Mouse (Mus musculus): ENCODE data around the gene Kdm4c. TPM values are rescaled to one million over a fixed set of nuclear protein-coding genes. Genes with fewer than 3 reads are reported as not detected.

Gene Kdm4c
- polyA plus RNA-seq, 2 experiments, result 11.6 to 15.9 TPM

DNA sequence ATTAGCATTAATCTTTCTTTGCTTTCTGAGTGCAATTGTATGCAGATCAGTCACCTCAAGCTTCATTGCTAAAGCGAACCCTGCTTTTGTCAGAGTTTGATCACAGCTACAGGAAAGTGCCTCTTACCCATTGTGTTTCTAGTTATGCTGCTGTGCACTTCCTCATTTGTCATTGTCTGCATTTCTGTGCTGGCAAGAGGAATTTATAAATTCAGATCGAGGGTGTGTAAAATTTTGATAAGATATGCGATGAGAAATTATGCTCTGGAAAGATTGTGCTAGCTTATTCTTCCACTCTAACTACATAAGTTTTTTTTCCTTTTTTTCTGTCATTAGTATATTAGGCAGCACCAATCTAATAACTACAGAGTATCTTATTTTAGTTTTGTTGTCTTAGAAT lies 37.9 kb downstream of the Kdm4c start:
- H3K9me3 ChIP-seq (ENCODE audit: control insufficient read depth, low read length), result no peaks in the 10 kb centered on the region
- no peak for ATAC-seq (ENCODE audit: low FRiP score, low read depth)
- H3K4me2 ChIP-seq (replicated peaks; ENCODE audit: low read depth, low read length, severe bottlenecking), result no peak overlapping the region
- H3K4me1 ChIP-seq (ENCODE audit: control insufficient read depth, insufficient read depth, low read length), result no peaks in the 10 kb centered on the region
- H3K4me3 ChIP-seq (replicated peaks; ENCODE audit: low read length), result no peak overlapping the region
- H3K36me3 ChIP-seq (ENCODE audit: control insufficient read depth, insufficient read depth, low read length), result peaks cover 13% of the 10 kb centered on the region; the same call in 1 of the 2 replicates
- no peak overlapping the region for H3K27ac ChIP-seq (replicated peaks; ENCODE audit: low read depth, low read length)
- WGBS, result 93% methylated on average over 3 of the region's 3 CpGs
- no peaks in the 10 kb centered on the region for H3K27me3 ChIP-seq (ENCODE audit: control insufficient read depth, insufficient read depth, low read length)
- DNase-seq (ENCODE audit: low spot score), result no peak
- H3K9ac ChIP-seq (ENCODE audit: low read depth, low read length, severe bottlenecking), result no peak overlapping the region
- no peak for TF ChIP-seq POLR2A (IDR thresholded peaks at IDR 0.05; ENCODE audit: borderline replicate concordance, extremely low read depth, insufficient read depth, insufficient read length)

DNA sequence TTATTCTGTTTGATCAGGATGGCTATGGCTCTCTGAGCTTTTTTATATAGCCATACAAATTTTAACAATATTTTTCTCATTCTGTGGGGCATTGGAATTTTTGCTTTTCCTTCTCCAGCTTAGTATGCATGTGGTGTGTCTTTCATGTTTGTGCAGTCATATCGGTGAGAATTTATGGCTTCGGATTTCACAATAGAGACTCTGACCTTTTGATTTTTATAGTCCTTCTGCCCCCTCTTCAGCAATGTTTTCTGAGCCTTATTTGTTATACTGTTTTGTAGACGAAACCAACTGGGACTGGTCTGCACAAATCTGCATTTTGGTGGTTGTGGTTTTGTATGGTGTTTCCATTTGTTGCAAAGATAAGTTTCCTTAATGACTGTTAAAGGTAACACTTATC lies 45.6 kb downstream of the Kdm4c start:
- Histone ChIP-seq H3K4me3 (replicated peaks; ENCODE audit: low read length) (no peak overlapping the region), H3K4me1 (ENCODE audit: control insufficient read depth, insufficient read depth, low read length) (no peaks in the 10 kb centered on the region), H3K4me2 (replicated peaks; ENCODE audit: low read depth, low read length, severe bottlenecking) (no peak overlapping the region), H3K9me3 (ENCODE audit: control insufficient read depth, low read length) (no peaks in the 10 kb centered on the region), H3K9ac (ENCODE audit: low read depth, low read length, severe bottlenecking) (no peak overlapping the region), H3K27me3 (ENCODE audit: control insufficient read depth, insufficient read depth, low read length) (no peaks in the 10 kb centered on the region), H3K27ac (replicated peaks; ENCODE audit: low read depth, low read length) (no peak overlapping the region), H3K36me3 (ENCODE audit: control insufficient read depth, insufficient read depth, low read length) (peaks cover 11% of the 10 kb centered on the region; the same call in 1 of the 2 replicates)
- no peak for TF ChIP-seq POLR2A (IDR thresholded peaks at IDR 0.05; ENCODE audit: borderline replicate concordance, extremely low read depth, insufficient read depth, insufficient read length)
- no peak for ATAC-seq (ENCODE audit: low FRiP score, low read depth)
- DNase-seq (ENCODE audit: low spot score), result no peak
- 80% methylated on average over 3 of the region's 3 CpGs for WGBS

DNA sequence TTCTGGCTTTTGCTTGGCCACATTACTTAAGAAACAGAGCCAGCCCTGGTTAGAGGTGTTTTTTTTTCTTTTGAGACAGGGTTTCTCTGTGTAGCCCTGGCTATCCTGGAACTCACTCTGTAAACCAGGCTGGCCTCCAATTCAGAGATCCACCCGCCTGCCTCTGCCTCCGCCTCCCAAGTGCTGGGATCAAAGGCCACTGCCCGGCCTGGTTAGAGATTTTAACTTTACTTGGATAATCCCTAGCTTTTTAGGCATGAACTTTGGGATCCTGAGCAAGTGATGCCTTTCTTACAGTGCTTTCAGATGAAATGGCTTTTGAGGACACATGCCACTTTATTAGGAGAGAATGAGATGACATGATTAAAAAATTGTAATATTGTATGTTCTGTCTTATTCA lies 52.4 kb downstream of the Kdm4c start:
- Histone ChIP-seq H3K36me3 (ENCODE audit: control insufficient read depth, insufficient read depth, low read length) (peaks cover 8% of the 10 kb centered on the region; the same call in 1 of the 2 replicates), H3K4me2 (replicated peaks; ENCODE audit: low read depth, low read length, severe bottlenecking) (no peak overlapping the region), H3K9ac (ENCODE audit: low read depth, low read length, severe bottlenecking) (no peak overlapping the region), H3K4me1 (ENCODE audit: control insufficient read depth, insufficient read depth, low read length) (no peaks in the 10 kb centered on the region), H3K27me3 (ENCODE audit: control insufficient read depth, insufficient read depth, low read length) (no peaks in the 10 kb centered on the region), H3K4me3 (replicated peaks; ENCODE audit: low read length) (no peak overlapping the region), H3K9me3 (ENCODE audit: control insufficient read depth, low read length) (no peaks in the 10 kb centered on the region), H3K27ac (replicated peaks; ENCODE audit: low read depth, low read length) (no peak overlapping the region)
- ATAC-seq (ENCODE audit: low FRiP score, low read depth), result no peak
- whole genome bisulfite sequencing, result 76% methylated on average over 3 of the region's 3 CpGs
- TF ChIP-seq POLR2A (IDR thresholded peaks at IDR 0.05; ENCODE audit: borderline replicate concordance, extremely low read depth, insufficient read depth, insufficient read length), result no peak
- no peak for DNase-seq (ENCODE audit: low spot score)

DNA sequence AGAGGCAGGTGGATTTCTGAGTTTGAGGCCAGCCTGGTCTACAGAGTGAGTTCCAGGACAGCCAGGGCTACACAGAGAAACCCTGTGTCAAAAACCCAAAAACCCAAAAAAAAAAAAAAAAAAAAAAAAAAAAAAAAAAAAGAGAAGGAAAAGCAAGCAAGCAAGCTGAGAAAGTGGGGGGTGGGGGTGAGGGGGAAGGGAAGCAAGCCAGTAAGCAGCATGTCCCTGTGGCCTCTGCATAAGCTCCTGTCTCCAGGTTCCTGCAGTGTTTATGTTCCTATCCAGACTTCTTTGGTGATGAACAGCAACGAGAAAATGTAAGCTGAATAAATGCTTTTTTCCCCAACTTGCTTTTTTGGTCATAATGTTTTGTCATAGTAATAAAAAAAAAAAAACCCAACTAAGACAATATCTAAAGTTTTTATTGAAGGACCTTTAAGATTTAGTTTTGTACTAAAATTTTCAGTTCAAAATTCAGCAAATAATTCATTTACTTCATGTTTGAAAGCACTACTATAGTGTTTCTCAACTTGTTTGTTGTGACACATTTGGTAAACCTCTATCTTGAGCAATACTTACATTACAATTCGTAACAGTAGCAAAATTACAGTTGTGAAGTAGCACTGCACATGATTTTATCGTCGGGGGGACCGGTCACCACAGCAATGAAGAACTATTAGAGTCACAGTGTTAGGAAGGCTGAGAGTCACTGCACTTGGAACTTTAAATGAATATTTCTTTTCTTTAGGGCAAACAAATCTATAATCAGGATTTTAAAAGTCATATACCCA lies 63.2 kb downstream of the Kdm4c start:
- H3K27ac ChIP-seq (replicated peaks; ENCODE audit: low read depth, low read length), result no peak overlapping the region
- ATAC-seq (ENCODE audit: low FRiP score, low read depth) (no peak), DNase-seq (ENCODE audit: low spot score) (no peak)
- H3K9ac ChIP-seq (ENCODE audit: low read depth, low read length, severe bottlenecking), result no peak overlapping the region
- TF ChIP-seq POLR2A (IDR thresholded peaks at IDR 0.05; ENCODE audit: borderline replicate concordance, extremely low read depth, insufficient read depth, insufficient read length), result no peak
- H3K9me3 ChIP-seq (ENCODE audit: control insufficient read depth, low read length), result no peaks in the 10 kb centered on the region
- H3K27me3 ChIP-seq (ENCODE audit: control insufficient read depth, insufficient read depth, low read length), result no peaks in the 10 kb centered on the region
- no peak overlapping the region for H3K4me3 ChIP-seq (replicated peaks; ENCODE audit: low read length)
- 87% methylated on average over 5 of the region's 5 CpGs for WGBS
- no peaks in the 10 kb centered on the region for H3K36me3 ChIP-seq (ENCODE audit: control insufficient read depth, insufficient read depth, low read length)
- H3K4me1 ChIP-seq (ENCODE audit: control insufficient read depth, insufficient read depth, low read length), result no peaks in the 10 kb centered on the region
- H3K4me2 ChIP-seq (replicated peaks; ENCODE audit: low read depth, low read length, severe bottlenecking), result no peak overlapping the region

DNA sequence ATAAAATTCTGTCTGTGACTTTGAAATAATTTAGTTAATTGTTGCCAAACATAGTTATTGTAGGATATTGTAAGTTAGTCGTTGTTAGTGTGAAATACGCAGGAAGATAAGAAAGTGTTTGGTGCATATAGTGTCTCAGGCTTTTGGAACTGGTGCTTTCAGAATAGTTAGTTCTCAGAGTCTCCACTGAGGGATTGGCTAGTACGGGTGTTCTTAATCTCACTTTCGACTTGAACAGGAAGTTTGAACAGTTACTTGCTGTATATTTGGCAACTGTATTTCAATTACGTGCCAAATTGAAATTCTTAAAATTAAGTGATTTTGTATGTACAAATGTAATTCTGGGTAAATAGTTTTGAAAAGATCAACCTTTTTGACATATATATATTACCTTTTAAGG lies 68.8 kb downstream of the Kdm4c start:
- H3K27me3 ChIP-seq (ENCODE audit: control insufficient read depth, insufficient read depth, low read length), result no peaks in the 10 kb centered on the region
- no peak for TF ChIP-seq POLR2A (IDR thresholded peaks at IDR 0.05; ENCODE audit: borderline replicate concordance, extremely low read depth, insufficient read depth, insufficient read length)
- H3K27ac ChIP-seq (replicated peaks; ENCODE audit: low read depth, low read length), result no peak overlapping the region
- no peak overlapping the region for H3K4me3 ChIP-seq (replicated peaks; ENCODE audit: low read length)
- no peak for DNase-seq (ENCODE audit: low spot score)
- 87% methylated on average over 5 of the region's 5 CpGs for WGBS
- peaks cover 14% of the 10 kb centered on the region for H3K36me3 ChIP-seq (ENCODE audit: control insufficient read depth, insufficient read depth, low read length)
- no peak for ATAC-seq (ENCODE audit: low FRiP score, low read depth)
- H3K9me3 ChIP-seq (ENCODE audit: control insufficient read depth, low read length), result no peaks in the 10 kb centered on the region
- H3K4me1 ChIP-seq (ENCODE audit: control insufficient read depth, insufficient read depth, low read length), result no peaks in the 10 kb centered on the region
- no peak overlapping the region for H3K4me2 ChIP-seq (replicated peaks; ENCODE audit: low read depth, low read length, severe bottlenecking)
- no peak overlapping the region for H3K9ac ChIP-seq (ENCODE audit: low read depth, low read length, severe bottlenecking)

Measured in limb, embryonic 14.5 days (tissue).